In genomic region chr1:165667380-165667779, GRCm38 (mm10) we compare ENCODE assay signal across 18 mouse cellular contexts. TPM values are rescaled to one million over a fixed set of nuclear protein-coding genes. Genes with fewer than 3 reads are reported as not detected.
A peak's percentile ranks its signal among the peaks of the same experiment; 100 is the strongest.
DNase-seq lines count a peak whose midpoint lies in the region; ATAC-seq and TF ChIP-seq lines count a peak whose summit lies in the region.
"Had no signal": no experiment of that assay in that cellular context is flagged by ENCODE, and none has a peak within 500 bp of the region (broad histone marks: within the 10 kb centered on the region; RNA-seq: fewer than 3 reads in every experiment).

No protein-coding gene starts in this region.

- 46% methylated on average over 13 of the region's 13 CpGs for WGBS in kidney, adult 2 months
- 22% methylated on average over 13 of the region's 13 CpGs for WGBS in heart, postnatal 0 days
- 66% methylated on average over 13 of the region's 13 CpGs for WGBS in midbrain, embryonic 15.5 days

- no peak for TF ChIP-seq EP300 in heart, postnatal 0 days (IDR thresholded peaks at IDR 0.05; ENCODE audit: low read depth)

- TF ChIP-seq POLR2A in kidney, adult 2 months (IDR thresholded peaks at IDR 0.05; ENCODE audit: low read depth, low read length), result no peak

- H3K4me3 ChIP-seq in kidney, adult 2 months (ENCODE audit: insufficient read depth, low read depth, low read length), result no peak overlapping the region
- H3K4me3 ChIP-seq in heart, postnatal 0 days (ENCODE audit: low read depth, low read length), result no peak overlapping the region
- H3K4me3 ChIP-seq in midbrain, embryonic 15.5 days, result no peak overlapping the region
- H3K4me3 ChIP-seq: forebrain, embryonic 10.5 days; limb, embryonic 12.5 days; neural tube, embryonic 13.5 days had no signal

- TF ChIP-seq CTCF in kidney, adult 2 months (conservative IDR thresholded peaks at IDR 0.05; ENCODE audit: insufficient read depth, insufficient read length, low read depth, low read length), result no peak
- TF ChIP-seq CTCF in heart, postnatal 0 days (IDR thresholded peaks at IDR 0.05; ENCODE audit: low read depth), result no peak

- no peak overlapping the region for H3K9ac ChIP-seq in heart, postnatal 0 days (replicated peaks; ENCODE audit: low read depth, low read length)
- no peak overlapping the region for H3K9ac ChIP-seq in midbrain, embryonic 15.5 days
- H3K9ac ChIP-seq: limb, embryonic 12.5 days; neural tube, embryonic 13.5 days had no signal

- H3K4me1 ChIP-seq in kidney, adult 2 months (ENCODE audit: control insufficient read depth, insufficient read depth, low read length), result no peaks in the 10 kb centered on the region
- peaks cover 63% of the 10 kb centered on the region for H3K4me1 ChIP-seq in heart, postnatal 0 days (ENCODE audit: control insufficient read depth, insufficient read depth)
- peaks cover 12% of the 10 kb centered on the region; the same call in 1 of the 2 replicates for H3K4me1 ChIP-seq in midbrain, embryonic 15.5 days

- H3K27me3 ChIP-seq in kidney, adult 2 months (replicated peaks; ENCODE audit: control insufficient read depth, insufficient read depth, low read length), result no peaks in the 10 kb centered on the region
- H3K27me3 ChIP-seq in heart, postnatal 0 days (ENCODE audit: control insufficient read depth, insufficient read depth, low read length), result no peaks in the 10 kb centered on the region
- no peaks in the 10 kb centered on the region for H3K27me3 ChIP-seq in midbrain, embryonic 15.5 days (replicated peaks)
- H3K27me3 ChIP-seq: limb, embryonic 12.5 days; neural tube, embryonic 13.5 days had no signal

- no peaks in the 10 kb centered on the region for H3K9me3 ChIP-seq in heart, postnatal 0 days (replicated peaks; ENCODE audit: control insufficient read depth, low read length)
- no peaks in the 10 kb centered on the region for H3K9me3 ChIP-seq in midbrain, embryonic 15.5 days
- H3K9me3 ChIP-seq: forebrain, embryonic 10.5 days; limb, embryonic 12.5 days; neural tube, embryonic 13.5 days had no signal

- peak overlapping the region; percentile 43 for H3K4me2 ChIP-seq in heart, postnatal 0 days (ENCODE audit: low read depth, low read length)
- H3K4me2 ChIP-seq in midbrain, embryonic 15.5 days, result no peak overlapping the region
- H3K4me2 ChIP-seq: limb, embryonic 12.5 days; neural tube, embryonic 13.5 days had no signal

- peak; percentile 76 for ATAC-seq in heart, postnatal 0 days (ENCODE audit: insufficient read depth, low read depth)
- no peak for ATAC-seq in midbrain, embryonic 15.5 days (replicated peaks)
- ATAC-seq: hindbrain, embryonic 16.5 days; midbrain, embryonic 16.5 days had no signal

- no peaks in the 10 kb centered on the region for H3K36me3 ChIP-seq in kidney, adult 2 months (ENCODE audit: control insufficient read depth, insufficient read depth, low read length)
- H3K36me3 ChIP-seq in heart, postnatal 0 days (replicated peaks; ENCODE audit: control insufficient read depth, insufficient read depth, low read length), result peaks cover 18% of the 10 kb centered on the region
- no peaks in the 10 kb centered on the region for H3K36me3 ChIP-seq in midbrain, embryonic 15.5 days (replicated peaks)
- H3K36me3 ChIP-seq: forebrain, embryonic 10.5 days; limb, embryonic 12.5 days; neural tube, embryonic 13.5 days had no signal

- 0 out of 2 replicates have a peak overlapping the region, but pooled peaks have one; percentile 10 for H3K27ac ChIP-seq in kidney, adult 2 months (ENCODE audit: insufficient read depth, low read depth, low read length)
- peak overlapping the region; percentile 73 for H3K27ac ChIP-seq in heart, postnatal 0 days (ENCODE audit: low read depth)
- H3K27ac ChIP-seq in midbrain, embryonic 15.5 days, result no peak overlapping the region
- H3K27ac ChIP-seq: forebrain, embryonic 10.5 days; limb, embryonic 12.5 days; neural tube, embryonic 13.5 days had no signal

- DNase-seq in kidney, adult 2 months, result no peak
- no peak for DNase-seq in kidney, postnatal 25 days
- peak; percentile 28 for DNase-seq in brain, adult 2 months (ENCODE audit: low read depth, low spot score)
- DNase-seq in heart, adult 18-20 months, result peak; percentile 69 to 83
- peak; percentile 78 for DNase-seq in heart, postnatal 0 days (ENCODE audit: low spot score)
- DNase-seq in adrenal gland, postnatal 14 days, result no peak
- DNase-seq in MN1 (ENCODE audit: low spot score), result no peak
- DNase-seq: adrenal gland, adult 8-10 months; cerebellum, postnatal 14 days; lung, adult 2 months; right cerebral cortex, adult 18-20 months; thymus, adult 18-20 months had no signal

RNA-seq across cellular contexts. Expression of gene Mpzl1, which starts 33.0 kb away (rescaled TPM):
- polyA plus RNA-seq in kidney, adult 2 months (2012; rRNA removed), result 38.6 and 42.0 TPM in 2 replicates
- total RNA-seq in heart, adult 18-20 months (2021), result 10 to 100 TPM; 12.8 to 13.2 TPM
- 16.6 and 17.9 TPM in 2 replicates for total RNA-seq in heart, postnatal 0 days (2014; rRNA removed; ENCODE audit: low replicate concordance)
- 57.1 and 57.5 TPM in 2 replicates for polyA plus RNA-seq in heart, postnatal 0 days (2015; fragmentation: Nextera tagmentation; extraction: Ambion mirVana)
- total RNA-seq in adrenal gland, postnatal 14 days (2021), result 39.1 and 40.4 TPM in 2 replicates
- polyA plus RNA-seq in midbrain, embryonic 15.5 days (2015; fragmentation: Nextera tagmentation; extraction: Ambion mirVana), result 156 and 168 TPM in 2 replicates

RNA-seq across cellular contexts. Expression of gene Rcsd1, which starts 42.2 kb away (rescaled TPM):
- 11.7 and 15.6 TPM in 2 replicates for polyA plus RNA-seq in kidney, adult 2 months (2012; rRNA removed)
- 10 to 100 TPM; 66.6 to 67.6 TPM for total RNA-seq in heart, adult 18-20 months (2021)
- 88.6 and 94.0 TPM in 2 replicates for total RNA-seq in heart, postnatal 0 days (2014; rRNA removed; ENCODE audit: low replicate concordance)
- polyA plus RNA-seq in heart, postnatal 0 days (2015; fragmentation: Nextera tagmentation; extraction: Ambion mirVana), result 103 and 116 TPM in 2 replicates
- 22.1 and 35.0 TPM in 2 replicates for total RNA-seq in adrenal gland, postnatal 14 days (2021)
- 9.6 and 10.2 TPM in 2 replicates for polyA plus RNA-seq in midbrain, embryonic 15.5 days (2015; fragmentation: Nextera tagmentation; extraction: Ambion mirVana)

Comparison
In these comparisons a context has a peak if more than half of its experiments do, and no peak if none do; other contexts are left out.
1. DNase-seq: peak in brain, adult 2 months (single experiment), heart, adult 18-20 months (2 of 2) and heart, postnatal 0 days (single experiment); none in kidney, adult 2 months (single experiment), kidney, postnatal 25 days (0 of 2), adrenal gland, postnatal 14 days (single experiment) and MN1 (single experiment).